In the genomic region with DNA sequence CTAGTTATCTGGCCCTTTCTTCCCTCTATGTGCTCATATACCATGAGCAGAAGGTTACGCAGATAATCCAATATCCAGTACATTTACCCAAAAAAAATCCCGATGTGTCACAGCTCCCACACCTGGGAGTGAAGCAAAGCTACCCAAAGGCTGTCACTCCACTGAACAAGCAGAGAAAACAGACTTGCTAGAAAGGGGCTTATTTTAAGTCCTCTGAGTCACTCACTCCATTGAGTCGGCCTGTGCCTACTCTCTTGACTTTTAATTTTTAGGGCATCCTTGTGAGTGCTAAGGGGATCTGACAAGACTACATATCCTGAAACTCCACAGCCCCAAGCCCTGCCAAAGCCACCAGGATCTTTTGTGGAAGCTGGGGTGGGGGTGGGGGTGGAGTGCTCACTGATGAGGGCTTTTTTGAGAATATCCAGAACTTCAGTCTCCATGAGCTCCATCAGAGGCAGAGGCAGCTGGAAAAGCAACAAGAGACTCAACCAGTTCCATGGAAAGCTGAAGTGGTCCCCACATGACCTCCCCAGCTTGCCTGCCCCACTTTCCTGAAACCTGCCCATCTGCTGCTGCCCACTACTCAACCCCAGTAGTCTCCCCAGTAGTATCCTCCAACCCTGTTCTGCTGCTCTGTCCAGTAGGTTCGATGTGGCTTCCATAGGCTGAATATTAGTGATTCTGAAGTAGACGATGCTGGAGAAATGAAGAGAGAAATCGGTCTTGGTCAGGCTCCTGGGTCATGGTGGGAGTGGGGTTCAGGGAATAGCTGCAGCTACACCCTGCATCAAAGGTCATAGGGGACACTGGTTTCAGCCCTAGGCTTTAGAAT, we compare ENCODE assay signal across 11 mouse cellular contexts. TPM values are rescaled to one million over a fixed set of nuclear protein-coding genes. Genes with fewer than 3 reads are reported as not detected.
DNase-seq lines count a peak whose midpoint lies in the region; ATAC-seq and TF ChIP-seq lines count a peak whose summit lies in the region.
"Had no signal": no experiment of that assay in that cellular context is flagged by ENCODE, and none has a peak within 500 bp of the region (broad histone marks: within the 10 kb centered on the region; RNA-seq: fewer than 3 reads in every experiment).

No protein-coding gene starts in this region.

- H3K27ac ChIP-seq in layer of hippocampus, adult 2 months, result peak overlapping the region; percentile 97
- peak overlapping the region; percentile 91 for H3K27ac ChIP-seq in heart, embryonic 16.5 days (ENCODE audit: low read length)
- H3K27ac ChIP-seq in midbrain, embryonic 15.5 days, result no peak overlapping the region

- H3K36me3 ChIP-seq in erythroblast, embryonic 14.5 days (ENCODE audit: control insufficient read depth), result peaks cover 3% of the 10 kb centered on the region
- peaks cover 8% of the 10 kb centered on the region; the same call in 1 of the 2 replicates for H3K36me3 ChIP-seq in heart, embryonic 16.5 days (ENCODE audit: control insufficient read depth, insufficient read depth)
- no peaks in the 10 kb centered on the region for H3K36me3 ChIP-seq in midbrain, embryonic 15.5 days (replicated peaks)

- H3K27me3 ChIP-seq in erythroblast, embryonic 14.5 days (ENCODE audit: control insufficient read depth), result peaks cover 54% of the 10 kb centered on the region
- H3K27me3 ChIP-seq in heart, embryonic 16.5 days (ENCODE audit: control insufficient read depth, insufficient read depth, low read length), result peaks cover 30% of the 10 kb centered on the region
- peaks cover 54% of the 10 kb centered on the region for H3K27me3 ChIP-seq in midbrain, embryonic 15.5 days (replicated peaks)

- peak overlapping the region; percentile 84 for H3K4me2 ChIP-seq in heart, embryonic 16.5 days (ENCODE audit: low read depth, low read length)
- H3K4me2 ChIP-seq in midbrain, embryonic 15.5 days, result peak overlapping the region; percentile 96; the same call in 1 of the 2 replicates

- H3K9me3 ChIP-seq in erythroblast, embryonic 14.5 days (ENCODE audit: control insufficient read depth, low read length), result peaks cover 15% of the 10 kb centered on the region
- no peaks in the 10 kb centered on the region for H3K9me3 ChIP-seq in heart, embryonic 16.5 days (replicated peaks; ENCODE audit: control insufficient read depth, low read length)
- no peaks in the 10 kb centered on the region for H3K9me3 ChIP-seq in midbrain, embryonic 15.5 days

- peaks cover 53% of the 10 kb centered on the region for H3K4me1 ChIP-seq in erythroblast, embryonic 14.5 days (ENCODE audit: control insufficient read depth)
- H3K4me1 ChIP-seq in heart, embryonic 16.5 days (ENCODE audit: control insufficient read depth, insufficient read depth, low read length), result peaks cover 33% of the 10 kb centered on the region
- H3K4me1 ChIP-seq in midbrain, embryonic 15.5 days, result peaks cover 40% of the 10 kb centered on the region

- peak overlapping the region; percentile 75 for H3K9ac ChIP-seq in heart, embryonic 16.5 days (ENCODE audit: low read length)
- no peak overlapping the region for H3K9ac ChIP-seq in midbrain, embryonic 15.5 days

- no peak for ATAC-seq in erythroblast, adult 5-6 weeks (replicated peaks; ENCODE audit: low FRiP score, poor library complexity, severe bottlenecking)
- ATAC-seq in heart, embryonic 16.5 days (replicated peaks; ENCODE audit: extremely low read depth, insufficient read depth, low FRiP score), result no peak
- no peak for ATAC-seq in midbrain, embryonic 15.5 days (replicated peaks)

- H3K4me3 ChIP-seq in erythroblast, embryonic 14.5 days (replicated peaks), result peak overlapping the region; percentile 75
- H3K4me3 ChIP-seq in layer of hippocampus, adult 2 months, result peak overlapping the region; percentile 84; the same call in 1 of the 2 replicates
- H3K4me3 ChIP-seq in heart, embryonic 16.5 days (ENCODE audit: low read length), result peak overlapping the region; percentile 63
- H3K4me3 ChIP-seq in midbrain, embryonic 15.5 days, result 0 out of 2 replicates have a peak overlapping the region, but pooled peaks have one; percentile 83

- WGBS in heart, embryonic 16.5 days, result 66% methylated on average over 6 of the region's 6 CpGs
- 60% methylated on average over 6 of the region's 6 CpGs for WGBS in midbrain, embryonic 15.5 days

- DNase-seq in layer of hippocampus, adult 2 months (ENCODE audit: low spot score in 2 of 2), result no peak
- no peak for DNase-seq in layer of hippocampus, postnatal 36 days
- DNase-seq in spleen, postnatal 10 days (ENCODE audit: low spot score in 2 of 2), result no peak
- no peak for DNase-seq in frontal cortex, postnatal 10 days (ENCODE audit: low spot score in 2 of 2)

- no peak for TF ChIP-seq CTCF in layer of hippocampus, adult 2 months (conservative IDR thresholded peaks at IDR 0.05)

RNA-seq across cellular contexts. Expression of a gene that starts 1.5 kb away (rescaled TPM):
- polyA plus RNA-seq in erythroblast, embryonic 14.5 days (2012), result 0.51 and 0.55 TPM in 2 replicates
- 3.1 and 5.2 TPM in 2 replicates for total RNA-seq in erythroblast, adult 5-6 weeks (2015; ENCODE audit: low replicate concordance)
- 2.4 and 4.2 TPM in 2 replicates for total RNA-seq in erythroblast, adult 5-6 weeks (2017; ENCODE audit: low replicate concordance)
- 10 to 100 TPM; 56.9 to 63.4 TPM for total RNA-seq in layer of hippocampus, adult 2 months (2021)
- 10 to 100 TPM; 57.0 to 59.8 TPM for total RNA-seq in layer of hippocampus, postnatal 36 days (2021)
- 43.4 and 48.2 TPM in 2 replicates for polyA plus RNA-seq in heart, embryonic 16.5 days (2015; fragmentation: Nextera tagmentation; extraction: Ambion mirVana)
- polyA plus RNA-seq in midbrain, embryonic 15.5 days (2015; fragmentation: Nextera tagmentation; extraction: Ambion mirVana), result 16.2 and 18.9 TPM in 2 replicates

RNA-seq across cellular contexts. Expression of a gene that starts 2.1 kb away (rescaled TPM):
- polyA plus RNA-seq in erythroblast, embryonic 14.5 days (2012), result not detected in 2 replicates
- not detected in 2 replicates for total RNA-seq in erythroblast, adult 5-6 weeks (2015; ENCODE audit: low replicate concordance)
- not detected in 2 replicates for total RNA-seq in erythroblast, adult 5-6 weeks (2017; ENCODE audit: low replicate concordance)
- total RNA-seq in layer of hippocampus, adult 2 months (2021), result 10 to 100 TPM; 10.8 to 12.5 TPM
- total RNA-seq in layer of hippocampus, postnatal 36 days (2021), result 10 to 100 TPM; 12.2 to 13.7 TPM
- polyA plus RNA-seq in heart, embryonic 16.5 days (2015; fragmentation: Nextera tagmentation; extraction: Ambion mirVana), result 2.8 and 3.9 TPM in 2 replicates
- 1.1 and 1.3 TPM in 2 replicates for polyA plus RNA-seq in midbrain, embryonic 15.5 days (2015; fragmentation: Nextera tagmentation; extraction: Ambion mirVana)
- total RNA-seq: common myeloid progenitor, adult 5-6 weeks; hematopoietic stem cell, adult 5-6 weeks; neutrophil, adult 5-6 weeks had no signal

RNA-seq across cellular contexts. Expression of a gene that starts 11.2 kb away (rescaled TPM):
- polyA plus RNA-seq in erythroblast, embryonic 14.5 days (2012), result not detected in 2 replicates
- total RNA-seq in erythroblast, adult 5-6 weeks (2015; ENCODE audit: low replicate concordance), result not detected in 2 replicates
- total RNA-seq in erythroblast, adult 5-6 weeks (2017; ENCODE audit: low replicate concordance), result not detected in 2 replicates
- 10 to 100 TPM; 15.3 to 18.2 TPM for total RNA-seq in layer of hippocampus, adult 2 months (2021)
- total RNA-seq in layer of hippocampus, postnatal 36 days (2021), result 10 to 100 TPM; 19.8 to 21.7 TPM
- 0.50 and 0.95 TPM in 2 replicates for polyA plus RNA-seq in heart, embryonic 16.5 days (2015; fragmentation: Nextera tagmentation; extraction: Ambion mirVana)
- polyA plus RNA-seq in midbrain, embryonic 15.5 days (2015; fragmentation: Nextera tagmentation; extraction: Ambion mirVana), result 4.7 and 5.0 TPM in 2 replicates
- total RNA-seq: common myeloid progenitor, adult 5-6 weeks; hematopoietic stem cell, adult 5-6 weeks; neutrophil, adult 5-6 weeks had no signal

RNA-seq across cellular contexts. Expression of a gene that starts 13.2 kb away (rescaled TPM):
- 3.8 and 4.5 TPM in 2 replicates for polyA plus RNA-seq in erythroblast, embryonic 14.5 days (2012)
- total RNA-seq in erythroblast, adult 5-6 weeks (2015; ENCODE audit: low replicate concordance), result 192 and 238 TPM in 2 replicates
- 232 and 266 TPM in 2 replicates for total RNA-seq in erythroblast, adult 5-6 weeks (2017; ENCODE audit: low replicate concordance)
- total RNA-seq in layer of hippocampus, adult 2 months (2021), result 100 to 1,000 TPM; 361 to 395 TPM
- 100 to 1,000 TPM; 368 to 411 TPM for total RNA-seq in layer of hippocampus, postnatal 36 days (2021)
- polyA plus RNA-seq in heart, embryonic 16.5 days (2015; fragmentation: Nextera tagmentation; extraction: Ambion mirVana), result 383 and 415 TPM in 2 replicates
- 325 and 351 TPM in 2 replicates for polyA plus RNA-seq in midbrain, embryonic 15.5 days (2015; fragmentation: Nextera tagmentation; extraction: Ambion mirVana)

RNA-seq across cellular contexts. Expression of a gene that starts 13.6 kb away (rescaled TPM):
- polyA plus RNA-seq in erythroblast, embryonic 14.5 days (2012), result 7.6 and 8.3 TPM in 2 replicates
- total RNA-seq in erythroblast, adult 5-6 weeks (2015; ENCODE audit: low replicate concordance), result 46.7 and 49.5 TPM in 2 replicates
- 22.7 and 49.4 TPM in 2 replicates for total RNA-seq in erythroblast, adult 5-6 weeks (2017; ENCODE audit: low replicate concordance)
- 10 to 100 TPM; 48.4 to 49.3 TPM for total RNA-seq in layer of hippocampus, adult 2 months (2021)
- total RNA-seq in layer of hippocampus, postnatal 36 days (2021), result 10 to 100 TPM; 46.5 to 48.1 TPM
- polyA plus RNA-seq in heart, embryonic 16.5 days (2015; fragmentation: Nextera tagmentation; extraction: Ambion mirVana), result 80.0 and 93.0 TPM in 2 replicates
- 101 and 105 TPM in 2 replicates for polyA plus RNA-seq in midbrain, embryonic 15.5 days (2015; fragmentation: Nextera tagmentation; extraction: Ambion mirVana)

Comparison
In these comparisons a context has a peak if more than half of its experiments do, and no peak if none do; other contexts are left out.
1. RNA of a gene that starts 1.5 kb away (total RNA-seq): 56.9 to 63.4 TPM in layer of hippocampus, adult 2 months and 57.0 to 59.8 TPM in layer of hippocampus, postnatal 36 days; 2.4 to 5.2 TPM in erythroblast, adult 5-6 weeks; every median in the first group is over 4 times any median in the second.
2. RNA of a gene that starts 2.1 kb away (total RNA-seq): 12.2 to 13.7 TPM in layer of hippocampus, postnatal 36 days and 10.8 to 12.5 TPM in layer of hippocampus, adult 2 months; not detected in erythroblast, adult 5-6 weeks; every median in the first group is over 10 times any median in the second.
3. RNA of a gene that starts 11.2 kb away (total RNA-seq): 19.8 to 21.7 TPM in layer of hippocampus, postnatal 36 days and 15.3 to 18.2 TPM in layer of hippocampus, adult 2 months; not detected in erythroblast, adult 5-6 weeks; every median in the first group is over 10 times any median in the second.
4. Peak in every context shown above with its lines, with median percentiles within 50 percentile points of each other: H3K4me3 ChIP-seq.